Mouse (Mus musculus): Measurements from ENCODE around the gene Prkca. TPM values are rescaled to one million over a fixed set of nuclear protein-coding genes. Genes with fewer than 3 reads are reported as not detected.
A peak's percentile ranks its signal among the peaks of the same experiment; 100 is the strongest.

The Prkca gene
- total RNA-seq, 2 experiments from 2014 or later = 41.4 to 42.5 TPM

DNA sequence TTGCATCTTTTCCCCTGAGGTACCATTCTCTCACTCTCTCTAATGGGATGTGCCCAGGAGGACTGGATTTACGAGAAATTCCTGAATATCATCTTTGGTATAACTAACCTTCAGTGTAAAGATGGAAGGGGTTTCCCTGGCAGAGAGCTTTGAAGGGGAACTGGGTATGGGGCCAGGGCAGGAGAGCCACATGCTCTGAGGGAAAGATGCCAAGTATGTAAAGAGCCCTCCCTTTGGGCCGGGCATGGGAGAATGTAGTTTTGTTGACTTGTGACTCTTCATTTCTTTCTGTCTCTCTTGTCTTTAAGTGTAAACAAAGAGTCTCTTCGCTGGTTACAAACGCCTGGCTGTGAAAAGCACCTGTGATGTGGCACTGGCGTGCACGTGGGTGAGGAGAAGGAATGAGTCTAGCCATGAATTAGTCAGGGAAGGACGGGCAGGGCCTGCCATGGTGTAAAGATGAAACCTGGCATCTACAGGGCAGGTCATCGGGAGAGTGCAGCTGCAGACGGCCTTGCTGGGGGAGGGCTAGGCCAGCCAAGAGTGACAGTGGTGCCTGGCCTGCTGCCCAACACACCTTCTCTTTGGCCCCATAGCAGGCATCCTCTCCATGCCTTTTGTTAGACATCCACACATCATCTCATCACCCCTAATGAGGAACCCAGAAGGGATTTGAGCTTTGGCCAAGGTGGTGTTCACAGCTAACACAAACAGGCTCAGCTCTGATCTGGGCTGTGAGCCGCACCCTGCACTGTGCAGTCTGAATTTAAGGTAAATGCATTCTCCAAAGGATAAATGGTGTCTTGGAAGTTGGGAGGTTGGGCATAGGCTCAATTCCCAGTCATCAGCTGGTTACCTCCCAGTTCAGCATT, 388.3 kb downstream of the Prkca start:
- DNase-seq = no peak

DNA sequence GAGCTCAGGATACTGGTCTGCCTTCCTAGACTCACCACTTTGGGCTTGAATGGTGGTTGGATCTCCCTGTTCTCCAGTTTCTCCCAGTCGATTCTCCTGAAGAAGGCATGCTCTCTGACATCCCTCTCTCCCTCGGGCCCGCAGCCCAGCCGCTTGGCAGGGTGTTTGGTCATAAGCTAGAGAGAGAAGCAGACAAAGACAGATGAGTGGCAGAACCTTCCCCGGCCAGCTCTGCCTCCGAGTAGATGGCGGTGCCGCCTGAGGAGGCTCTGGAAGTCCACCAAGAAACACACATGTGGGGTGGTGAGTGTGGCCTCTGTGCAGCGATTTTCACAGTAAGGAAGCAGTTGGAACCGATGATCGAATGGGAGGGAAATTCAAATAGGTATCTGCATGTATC, 392.3 kb downstream of the Prkca start:
- no peak for DNase-seq
- intact Hi-C loops (cut with DNase I; ENCODE audit: low total_unique reads) = no loop called here

More for the DNA sequence above, 388.3 kb downstream of the Prkca start:
- intact Hi-C loops (cut with DNase I; ENCODE audit: low total_unique reads) = no loop called here

DNA sequence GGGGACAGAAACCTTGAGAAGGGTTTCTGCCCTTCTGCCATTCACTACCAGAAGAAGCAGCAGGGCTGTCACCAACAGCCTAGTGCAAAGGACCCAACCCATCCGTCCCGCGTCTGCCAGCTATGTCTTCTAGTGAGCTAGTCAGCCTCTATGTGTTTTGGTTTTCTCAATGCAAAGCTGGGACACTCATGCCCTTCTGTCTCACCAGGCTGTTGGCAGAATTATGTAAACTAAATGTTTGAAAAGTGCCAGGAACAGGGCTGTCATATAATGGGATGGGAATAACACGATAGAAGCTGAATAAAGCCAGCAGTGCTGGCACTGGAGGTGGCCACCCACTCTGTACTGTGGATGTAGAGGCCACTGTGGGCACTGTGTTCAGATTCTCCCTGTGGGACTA, 393.1 kb downstream of the Prkca start:
- intact Hi-C loops (cut with DNase I; ENCODE audit: low total_unique reads) = no loop called here
- DNase-seq = no peak

DNA sequence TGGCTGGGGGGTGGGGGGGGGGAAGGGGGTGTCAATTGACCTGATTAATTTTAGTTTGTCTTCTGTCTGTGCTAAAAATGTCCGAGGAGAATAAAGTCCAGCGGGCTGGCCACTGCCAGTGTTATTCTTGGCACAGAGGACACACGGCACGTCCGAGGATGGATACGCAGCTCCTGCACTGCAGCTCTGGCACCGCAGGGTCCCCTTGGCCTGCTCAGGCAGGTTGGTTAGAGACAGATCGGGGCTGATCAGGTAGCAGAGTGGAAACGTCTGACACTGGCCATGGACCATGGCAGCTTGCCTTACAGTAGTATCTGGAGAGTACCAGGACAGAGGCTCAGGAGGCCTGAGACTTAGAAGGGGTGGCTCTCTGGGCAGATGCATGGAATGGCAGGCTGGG, 393.5 kb downstream of the Prkca start:
- peak; percentile 33 for DNase-seq
- intact Hi-C loops (cut with DNase I; ENCODE audit: low total_unique reads) = no loop called here

DNA sequence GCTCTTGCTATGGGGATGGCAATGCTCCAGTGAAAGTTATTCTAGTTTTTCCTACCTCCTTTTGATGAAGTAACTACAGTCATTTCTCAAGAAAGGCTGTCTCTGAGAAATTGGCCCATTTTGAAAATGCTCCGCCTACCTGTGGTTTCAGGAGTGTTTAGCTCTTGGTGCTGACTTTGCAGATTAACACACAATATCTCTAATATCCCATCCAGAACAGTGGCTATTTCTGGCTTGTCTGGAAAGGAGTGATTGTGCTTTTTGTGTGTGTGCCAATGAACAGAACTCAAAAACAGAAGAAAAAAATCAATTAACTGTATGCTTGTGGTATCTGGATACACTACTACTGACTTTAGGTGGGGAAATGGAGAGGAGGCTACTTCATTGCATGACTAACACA, 395.8 kb downstream of the Prkca start:
- DNase-seq = no peak
- intact Hi-C loops (cut with DNase I; ENCODE audit: low total_unique reads) = no loop called here

DNA sequence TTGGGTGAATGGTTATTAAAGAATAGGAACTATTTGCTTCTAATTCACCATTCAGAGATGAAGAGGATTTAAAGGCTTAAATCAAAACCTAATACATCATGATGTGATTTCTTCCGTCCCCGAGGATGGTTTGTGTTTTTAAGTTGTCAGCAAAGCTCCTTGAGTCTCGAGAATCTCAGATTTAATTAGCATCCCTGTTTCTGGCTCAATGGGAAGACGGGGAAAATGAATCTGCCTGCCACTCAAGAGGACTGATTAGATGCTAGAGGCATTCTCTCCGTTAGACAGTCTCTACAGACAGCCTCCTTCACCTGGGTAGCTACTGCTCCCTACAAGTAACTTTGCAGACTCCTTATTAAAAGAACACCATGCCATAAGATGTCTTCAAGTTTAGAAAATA, 396.9 kb downstream of the Prkca start:
- no peak for DNase-seq
- intact Hi-C loops (cut with DNase I; ENCODE audit: low total_unique reads) = no loop called here

DNA sequence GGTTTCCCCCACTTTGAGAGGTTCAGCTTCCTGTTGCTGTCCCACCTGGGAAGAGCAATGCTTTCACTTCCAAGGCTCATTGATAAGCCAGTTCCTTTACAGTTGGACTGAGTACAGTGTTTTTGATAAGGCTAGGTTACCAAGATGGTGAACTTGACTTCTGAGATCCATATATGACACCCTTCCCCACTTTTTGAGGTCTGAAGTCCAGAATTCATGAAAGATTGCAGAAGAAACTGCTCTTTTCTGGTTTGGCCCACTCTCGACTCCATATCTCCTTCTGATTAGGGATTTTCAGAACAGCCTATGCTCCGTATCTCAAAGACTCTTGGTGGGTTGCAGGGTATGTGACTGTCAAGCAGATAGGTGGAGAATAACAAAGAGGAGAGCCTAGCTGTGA, 406.8 kb downstream of the Prkca start:
- no peak for DNase-seq
- intact Hi-C loops (cut with DNase I; ENCODE audit: low total_unique reads) = no loop called here

DNA sequence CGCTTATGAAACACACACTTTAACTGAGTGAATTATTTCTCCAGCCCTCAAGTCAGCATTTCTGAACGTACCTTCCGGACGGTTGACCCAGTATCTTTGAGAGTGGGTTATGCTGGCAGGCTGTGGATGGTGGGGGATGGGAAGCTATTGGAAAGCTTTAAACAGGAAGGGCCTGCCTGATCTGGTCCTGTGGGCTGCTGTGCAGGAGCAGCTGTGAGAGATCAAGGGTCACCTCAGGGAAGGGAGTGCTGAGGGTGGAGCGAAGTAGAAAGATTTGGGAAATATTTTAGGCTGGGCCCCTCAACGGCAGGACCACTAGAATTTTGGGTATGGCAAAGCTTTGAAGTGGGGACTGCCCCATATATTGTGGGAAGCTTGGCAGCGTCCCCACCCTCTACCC, 412.0 kb downstream of the Prkca start:
- intact Hi-C loops (cut with DNase I; ENCODE audit: low total_unique reads) = no loop called here
- no peak for DNase-seq

DNA sequence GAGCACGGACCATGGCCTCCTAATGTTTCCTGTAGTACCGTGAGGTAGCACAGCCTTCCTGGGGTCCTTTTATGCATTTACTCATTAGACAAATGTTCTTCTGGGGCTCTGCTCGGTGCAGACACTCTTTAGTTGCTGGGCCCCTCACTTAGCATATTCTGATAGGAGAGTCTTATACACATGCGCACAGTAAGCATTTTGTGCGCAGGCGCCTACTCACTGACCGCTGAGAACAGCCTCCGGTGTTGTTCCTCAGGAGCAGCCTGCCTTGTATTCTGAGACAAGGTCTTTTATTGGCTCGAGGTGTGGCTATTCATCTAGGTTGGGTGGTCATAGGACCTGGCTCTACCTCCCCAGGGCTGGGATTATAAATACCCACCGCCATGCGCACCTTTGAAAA, 412.4 kb downstream of the Prkca start:
- DNase-seq = no peak
- intact Hi-C loops (cut with DNase I; ENCODE audit: low total_unique reads) = no loop called here

DNA sequence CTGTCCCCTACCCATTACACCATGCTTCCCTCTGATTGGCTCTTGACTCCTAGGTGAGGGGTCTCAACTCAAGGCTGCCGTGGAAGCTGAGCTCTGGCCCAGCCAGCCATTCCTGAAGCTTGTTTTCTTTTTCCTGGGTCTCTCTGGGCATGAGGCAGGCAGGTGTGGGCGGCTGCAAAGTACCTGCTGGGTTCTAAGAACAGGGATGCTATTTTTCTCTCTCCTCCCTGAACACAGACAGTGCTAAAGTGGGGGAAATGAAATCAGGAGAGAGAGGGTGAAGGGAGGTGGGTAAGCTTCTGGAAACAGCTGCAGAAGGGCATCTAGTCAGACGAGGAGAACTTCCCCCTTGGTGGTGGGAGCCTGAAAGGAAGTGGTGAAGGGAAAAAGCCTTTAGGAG, 414.0 kb downstream of the Prkca start:
- intact Hi-C loops (cut with DNase I; ENCODE audit: low total_unique reads) = no loop called here
- DNase-seq = no peak

DNA sequence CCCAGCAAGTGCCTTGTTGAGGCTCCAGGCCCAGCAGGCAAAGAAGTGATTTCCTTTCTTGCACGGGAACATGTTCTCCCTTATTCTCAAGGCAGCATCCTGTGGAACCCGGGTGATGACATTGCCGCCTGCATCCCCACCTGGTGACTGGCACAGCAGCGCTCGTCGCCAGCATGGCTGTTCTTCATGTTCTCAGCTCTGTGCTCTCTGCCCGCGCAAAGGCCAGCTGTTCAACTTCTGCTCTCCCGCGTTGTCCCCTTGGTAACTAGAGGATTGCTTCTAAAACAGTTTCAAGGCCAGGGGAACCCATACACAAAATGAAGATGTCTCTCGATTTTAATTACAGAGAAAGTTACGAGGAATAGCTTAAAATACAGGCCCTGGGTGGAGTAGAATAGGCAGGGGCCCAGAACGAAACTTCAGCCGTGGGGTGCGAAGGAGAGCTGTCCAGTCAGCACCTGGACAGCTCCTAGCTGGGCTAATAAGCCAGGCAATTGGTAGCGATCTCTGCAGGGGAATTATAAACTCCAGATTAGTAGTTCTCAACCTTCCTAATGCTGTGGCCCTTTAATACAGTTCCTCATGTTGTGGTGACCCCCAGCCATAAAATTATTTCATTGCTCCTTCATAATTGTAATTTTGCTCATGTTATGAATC, 423.7 kb downstream of the Prkca start:
- intact Hi-C loops (cut with DNase I; ENCODE audit: low total_unique reads) = no loop called here
- no peak for DNase-seq

DNA sequence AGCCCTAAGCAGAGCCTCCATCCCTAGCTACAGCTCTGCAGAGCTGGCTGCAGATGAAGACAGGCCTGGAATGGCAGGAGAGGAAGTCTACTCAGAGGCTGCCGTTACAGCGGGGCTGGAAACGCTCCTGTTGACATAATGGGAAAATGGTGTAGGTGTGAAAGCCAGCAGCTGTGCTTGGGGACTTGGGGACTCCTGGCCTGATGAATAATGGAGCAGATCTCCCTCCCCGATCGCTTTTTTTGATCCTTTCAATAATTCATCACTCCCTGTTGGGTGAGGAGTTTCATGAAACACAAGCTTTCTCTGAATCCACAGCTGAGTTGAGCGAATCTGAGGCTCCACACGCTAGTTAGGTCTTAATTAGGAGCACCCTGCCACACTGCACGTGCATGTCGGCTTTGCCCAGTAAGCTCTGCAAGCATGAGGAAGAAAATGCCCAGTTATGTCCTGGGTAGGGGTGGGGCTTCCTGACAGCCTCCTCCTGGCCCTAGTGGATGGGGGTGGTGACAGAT, 425.9 kb downstream of the Prkca start:
- intact Hi-C loops (cut with DNase I; ENCODE audit: low total_unique reads) = no loop called here
- DNase-seq = no peak

DNA sequence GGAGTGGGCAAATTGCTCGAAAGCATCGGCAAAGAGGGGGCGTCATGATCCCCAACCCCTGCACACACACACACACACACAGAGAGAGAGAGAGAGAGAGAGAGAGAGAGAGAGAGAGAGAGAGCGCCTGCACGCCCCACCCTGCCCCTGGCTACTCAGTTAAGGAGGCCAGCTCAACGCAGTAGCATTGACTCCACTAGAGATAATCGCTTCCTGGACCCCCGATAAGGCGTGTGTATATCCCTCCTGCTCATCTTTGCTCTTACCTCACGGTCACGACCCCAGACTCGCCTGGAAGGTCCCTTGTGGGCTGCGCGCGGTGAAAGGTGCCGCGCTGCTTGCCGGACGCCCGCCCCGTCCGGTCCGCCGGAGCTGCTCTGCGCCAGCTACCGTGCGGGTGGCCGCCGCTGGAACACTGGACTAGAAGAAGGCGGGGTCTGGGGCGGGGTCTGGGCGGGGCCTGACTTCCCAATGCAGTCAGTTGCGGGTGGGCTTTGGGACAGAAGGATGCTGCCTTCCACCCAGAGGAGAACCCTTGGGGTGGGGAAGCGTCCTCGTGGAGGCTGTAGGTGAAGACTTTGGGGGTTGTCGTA, 429.0 kb downstream of the Prkca start, which contains the start of gene Cacng5:
TSS of gene Cacng5 (minus strand) at position 422 of the 593 bp plus-strand sequence.
- intact Hi-C loops (cut with DNase I; ENCODE audit: low total_unique reads) = no loop called here
- DNase-seq = no peak

DNA sequence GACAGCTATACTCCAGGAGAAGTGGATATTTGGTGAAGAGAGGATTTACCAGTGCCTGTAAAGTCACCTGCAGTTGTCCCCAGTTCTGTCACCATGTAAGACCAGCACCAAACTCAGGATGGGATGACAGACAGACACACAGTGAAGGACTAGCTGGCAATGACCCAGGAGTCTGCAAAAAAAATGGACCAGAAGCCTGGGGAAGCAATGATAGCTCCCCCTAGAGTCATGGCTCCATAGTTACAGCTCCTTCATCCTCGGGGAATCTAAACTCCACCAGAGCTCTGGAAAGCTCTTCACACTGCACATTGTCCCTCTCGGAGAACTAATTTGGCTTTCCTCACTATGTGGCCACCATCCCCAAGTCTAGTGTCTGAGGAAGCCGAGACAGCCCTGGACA, 430.4 kb downstream of the Prkca start:
- intact Hi-C loops (cut with DNase I; ENCODE audit: low total_unique reads) = no loop called here
- no peak for DNase-seq

DNA sequence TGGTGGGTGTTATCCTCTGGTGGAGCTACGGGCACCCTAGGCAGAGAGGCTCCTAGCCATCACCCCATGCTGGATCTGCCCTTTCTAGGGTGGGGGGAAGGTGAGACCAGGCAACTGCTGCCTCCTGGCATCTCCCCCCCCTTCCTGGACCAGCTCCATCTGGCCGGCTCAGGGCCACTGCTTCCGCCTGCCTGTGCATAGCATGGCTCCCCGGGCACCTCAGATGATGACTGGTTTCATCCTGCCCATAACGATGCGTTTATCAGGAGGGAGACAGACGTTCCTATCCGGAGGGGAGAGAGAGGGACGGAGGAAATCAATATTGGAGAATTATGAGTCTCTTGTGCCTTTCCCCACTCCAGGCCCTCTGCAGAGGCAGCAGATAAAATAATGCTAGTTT, 438.4 kb downstream of the Prkca start:
- intact Hi-C loops (cut with DNase I; ENCODE audit: low total_unique reads) = no loop called here
- DNase-seq = no peak

DNA sequence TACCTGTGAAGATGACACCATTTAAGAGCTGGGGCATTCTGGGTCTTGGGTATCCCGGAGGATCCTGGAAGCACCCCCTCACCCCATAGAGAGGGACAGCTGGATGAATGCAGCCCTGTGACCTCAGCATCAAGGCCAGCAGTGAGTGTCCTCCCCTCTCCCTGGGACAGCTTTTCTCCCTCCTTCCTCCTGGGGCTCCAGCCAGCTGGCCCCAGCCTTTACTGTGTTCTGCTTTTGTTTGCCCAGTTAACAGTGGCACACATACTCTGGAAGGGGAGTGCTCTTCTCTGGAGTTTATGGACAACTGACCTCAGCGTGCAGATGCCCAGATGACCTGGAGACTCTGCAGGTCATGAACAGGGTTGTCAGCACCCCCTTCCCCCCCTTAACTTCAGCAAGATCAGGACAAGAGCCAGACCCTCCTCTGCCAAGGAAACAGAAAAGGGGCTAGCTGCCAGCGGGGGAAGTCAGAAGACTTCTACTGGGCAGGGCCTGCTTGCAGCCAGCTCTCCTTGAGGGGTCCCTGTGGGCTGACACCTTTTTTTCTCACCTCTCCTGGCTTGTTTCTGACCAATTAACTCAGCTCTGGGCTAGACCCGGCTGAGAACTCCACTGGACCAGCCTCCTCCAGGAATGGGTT, 439.6 kb downstream of the Prkca start:
- DNase-seq = peak; percentile 25
- intact Hi-C loops (cut with DNase I; ENCODE audit: low total_unique reads) = no loop called here

DNA sequence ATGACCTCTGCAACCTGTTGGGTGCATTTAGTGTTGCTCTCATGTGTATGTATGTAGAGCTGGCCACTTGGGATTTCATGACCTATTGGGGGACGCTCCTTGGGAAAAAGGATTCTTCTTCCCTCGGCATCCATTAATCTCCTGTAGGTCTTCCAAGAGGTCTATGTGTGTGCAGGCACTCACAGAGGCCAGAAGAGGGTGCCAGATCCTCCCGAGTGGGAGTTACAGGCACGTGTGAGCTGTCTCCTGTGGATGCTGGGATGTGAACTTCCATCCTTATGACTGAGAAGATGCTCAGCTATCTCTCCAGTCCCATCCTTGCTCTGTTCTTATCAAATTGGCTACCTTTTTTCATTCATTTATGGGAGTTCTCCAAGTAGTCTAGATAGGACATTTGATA, 443.3 kb downstream of the Prkca start:
- no peak for DNase-seq
- intact Hi-C loops (cut with DNase I; ENCODE audit: low total_unique reads) = no loop called here

DNA sequence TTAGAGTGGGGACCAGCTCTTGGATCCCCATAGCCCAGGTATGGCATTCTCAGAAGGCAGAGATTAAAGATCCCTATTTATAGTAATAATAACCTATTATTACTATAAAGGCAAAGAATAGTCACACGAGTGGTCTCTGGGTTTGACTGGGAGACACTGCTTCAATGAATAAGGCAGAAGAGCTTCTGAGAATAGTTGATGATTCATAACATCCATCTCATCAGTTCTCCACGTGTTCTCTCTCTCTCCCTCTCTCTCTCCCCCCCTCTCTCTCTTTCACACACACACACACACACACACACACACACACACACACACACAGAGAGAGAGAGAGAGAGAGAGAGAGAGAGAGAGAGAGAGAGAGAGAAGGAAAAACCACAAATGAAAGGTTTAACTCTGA, 445.0 kb downstream of the Prkca start:
- DNase-seq = no peak
- intact Hi-C loops (cut with DNase I; ENCODE audit: low total_unique reads) = no loop called here

DNA sequence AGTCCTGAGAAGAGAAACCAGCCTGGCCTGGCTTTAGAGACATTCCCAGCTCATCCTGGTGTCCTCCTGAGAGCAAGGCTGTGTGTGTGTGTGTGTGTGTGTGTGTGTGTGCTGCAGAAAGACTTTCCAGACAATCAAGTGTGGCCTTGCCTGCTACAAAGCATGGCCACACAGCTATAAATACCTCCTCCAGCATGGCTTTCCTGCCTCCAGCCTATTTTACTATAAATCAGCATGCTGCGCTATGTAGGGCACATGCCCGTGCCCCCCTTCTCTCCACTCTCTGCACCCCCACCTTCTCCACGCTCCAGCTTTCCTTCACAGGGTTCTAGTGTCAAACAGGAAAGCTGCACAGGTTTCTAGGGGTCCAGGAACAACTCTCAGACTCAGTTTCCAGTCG, 448.1 kb downstream of the Prkca start:
- DNase-seq = no peak
- intact Hi-C loops (cut with DNase I; ENCODE audit: low total_unique reads) = no loop called here

DNA sequence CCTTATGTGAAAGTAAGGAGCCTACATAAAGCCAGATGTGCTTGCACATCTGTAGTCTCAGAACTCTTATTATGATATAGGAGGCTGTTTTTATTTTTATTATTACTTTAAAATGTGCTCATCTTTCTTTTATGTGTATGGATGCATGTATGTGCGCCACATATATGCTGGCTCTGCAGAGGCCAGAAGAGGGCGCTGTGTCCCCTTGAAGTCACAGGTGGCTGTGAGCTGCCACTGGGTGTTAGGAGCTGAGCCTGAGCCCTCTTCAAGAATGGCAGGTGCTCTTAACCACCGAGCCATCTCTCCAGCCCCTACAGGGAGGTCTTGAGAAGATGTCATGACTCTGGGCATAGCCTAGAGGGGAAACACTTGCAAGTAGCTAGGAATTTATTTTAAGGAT, 452.4 kb downstream of the Prkca start:
- DNase-seq = no peak
- intact Hi-C loops (cut with DNase I; ENCODE audit: low total_unique reads) = no loop called here
